Mouse (Mus musculus): ENCODE measurements around the gene Shc3. TPM values are rescaled to one million over a fixed set of nuclear protein-coding genes. Genes with fewer than 3 reads are reported as not detected.

Shc3 gene
- polyA plus RNA-seq, 1 experiment from 2014 or later = 3.4 TPM

- Histone ChIP-seq H3K9ac (ENCODE audit: low read depth, low read length) (0 out of 2 replicates have a peak overlapping the region, but pooled peaks have one; percentile 8), H3K9me3 (ENCODE audit: control insufficient read depth, low read length) (no peaks in the 10 kb centered on the region), H3K4me3 (ENCODE audit: low read depth, low read length) (no peak overlapping the region), H3K27me3 (ENCODE audit: control insufficient read depth, insufficient read depth, low read length) (no peaks in the 10 kb centered on the region), H3K36me3 (ENCODE audit: control insufficient read depth, insufficient read depth, low read length) (no peaks in the 10 kb centered on the region), H3K4me2 (replicated peaks; ENCODE audit: low read depth, low read length) (no peak overlapping the region), H3K27ac (ENCODE audit: low read depth, low read length) (peak overlapping the region; percentile 52), H3K4me1 (replicated peaks; ENCODE audit: control insufficient read depth, insufficient read depth, low read length) (peaks cover 5% of the 10 kb centered on the region; the same call in 1 of the 2 replicates)
- 7% methylated on average over 8 of the region's 8 CpGs for WGBS
- peak; percentile 94 for ATAC-seq (ENCODE audit: low FRiP score)
- DNase-seq (ENCODE audit: low spot score) = peak; percentile 89
These were observed 11.2 kb upstream of the Shc3 start for GRCm38 (mm10) chr13:51580263-51581044.

GRCm38 (mm10) chr13:51573849-51574248, 4.6 kb upstream of the Shc3 start:
- Histone ChIP-seq H3K9me3 (ENCODE audit: control insufficient read depth, low read length) (no peaks in the 10 kb centered on the region), H3K36me3 (ENCODE audit: control insufficient read depth, insufficient read depth, low read length) (no peaks in the 10 kb centered on the region), H3K4me1 (replicated peaks; ENCODE audit: control insufficient read depth, insufficient read depth, low read length) (peaks cover 2% of the 10 kb centered on the region; the same call in 1 of the 2 replicates), H3K9ac (ENCODE audit: low read depth, low read length) (peak overlapping the region; percentile 11; the same call in 1 of the 2 replicates), H3K27ac (ENCODE audit: low read depth, low read length) (no peak overlapping the region), H3K4me2 (replicated peaks; ENCODE audit: low read depth, low read length) (no peak overlapping the region), H3K27me3 (ENCODE audit: control insufficient read depth, insufficient read depth, low read length) (peaks cover 4% of the 10 kb centered on the region), H3K4me3 (ENCODE audit: low read depth, low read length) (no peak overlapping the region)
- 24% methylated on average over 11 of the region's 11 CpGs for WGBS
- ATAC-seq (ENCODE audit: low FRiP score) (0 out of 2 replicates have a peak, but pooled peaks have one; percentile 42), DNase-seq (ENCODE audit: low spot score) (peak; percentile 33)

GRCm38 (mm10) chr13:51570111-51570510, 892 bp upstream of the Shc3 start:
- peaks cover 18% of the 10 kb centered on the region for H3K4me1 ChIP-seq (replicated peaks; ENCODE audit: control insufficient read depth, insufficient read depth, low read length)
- peak overlapping the region; percentile 41 for H3K4me2 ChIP-seq (replicated peaks; ENCODE audit: low read depth, low read length)
- H3K4me3 ChIP-seq (ENCODE audit: low read depth, low read length) = peak overlapping the region; percentile 29
- H3K9ac ChIP-seq (ENCODE audit: low read depth, low read length) = no peak overlapping the region
- H3K27me3 ChIP-seq (ENCODE audit: control insufficient read depth, insufficient read depth, low read length) = peaks cover 22% of the 10 kb centered on the region
- ATAC-seq (ENCODE audit: low FRiP score) (0 out of 2 replicates have a peak, but pooled peaks have one; percentile 10), DNase-seq (ENCODE audit: low spot score) (peak; percentile 37)
- 6% methylated on average over 9 of the region's 9 CpGs for WGBS
- no peaks in the 10 kb centered on the region for H3K9me3 ChIP-seq (ENCODE audit: control insufficient read depth, low read length)
- peak overlapping the region; percentile 72 for H3K27ac ChIP-seq (ENCODE audit: low read depth, low read length)
- no peaks in the 10 kb centered on the region for H3K36me3 ChIP-seq (ENCODE audit: control insufficient read depth, insufficient read depth, low read length)

GRCm38 (mm10) chr13:51569685-51570068, 458 bp upstream of the Shc3 start:
- peaks cover 24% of the 10 kb centered on the region for H3K27me3 ChIP-seq (ENCODE audit: control insufficient read depth, insufficient read depth, low read length)
- no peaks in the 10 kb centered on the region for H3K36me3 ChIP-seq (ENCODE audit: control insufficient read depth, insufficient read depth, low read length)
- no peaks in the 10 kb centered on the region for H3K9me3 ChIP-seq (ENCODE audit: control insufficient read depth, low read length)
- H3K4me3 ChIP-seq (ENCODE audit: low read depth, low read length) = peak overlapping the region; percentile 29
- no peak for DNase-seq (ENCODE audit: low spot score)
- ATAC-seq (ENCODE audit: low FRiP score) = peak; percentile 66
- peak overlapping the region; percentile 72 for H3K27ac ChIP-seq (ENCODE audit: low read depth, low read length)
- H3K9ac ChIP-seq (ENCODE audit: low read depth, low read length) = no peak overlapping the region
- peak overlapping the region; percentile 41 for H3K4me2 ChIP-seq (replicated peaks; ENCODE audit: low read depth, low read length)
- peaks cover 18% of the 10 kb centered on the region for H3K4me1 ChIP-seq (replicated peaks; ENCODE audit: control insufficient read depth, insufficient read depth, low read length)
- WGBS = under 1% methylated on average over 7 of the region's 7 CpGs

- H3K36me3 ChIP-seq (ENCODE audit: control insufficient read depth, insufficient read depth, low read length) = no peaks in the 10 kb centered on the region
- peak overlapping the region; percentile 57 for H3K9ac ChIP-seq (ENCODE audit: low read depth, low read length)
- ATAC-seq (ENCODE audit: low FRiP score) (peak; percentile 22), DNase-seq (ENCODE audit: low spot score) (peak; percentile 64)
- peak overlapping the region; percentile 98 for H3K4me2 ChIP-seq (replicated peaks; ENCODE audit: low read depth, low read length)
- WGBS = 0% methylated on average over 13 of the region's 13 CpGs
- no peaks in the 10 kb centered on the region for H3K9me3 ChIP-seq (ENCODE audit: control insufficient read depth, low read length)
- H3K4me1 ChIP-seq (replicated peaks; ENCODE audit: control insufficient read depth, insufficient read depth, low read length) = peaks cover 16% of the 10 kb centered on the region
- H3K27ac ChIP-seq (ENCODE audit: low read depth, low read length) = peak overlapping the region; percentile 79
- peaks cover 24% of the 10 kb centered on the region for H3K27me3 ChIP-seq (ENCODE audit: control insufficient read depth, insufficient read depth, low read length)
- peak overlapping the region; percentile 58 for H3K4me3 ChIP-seq (ENCODE audit: low read depth, low read length)
These were observed 718 bp downstream of the Shc3 start for GRCm38 (mm10) chr13:51568501-51568901.

- ATAC-seq (ENCODE audit: low FRiP score) = no peak
- H3K4me3 ChIP-seq (ENCODE audit: low read depth, low read length) = peak overlapping the region; percentile 58
- peak overlapping the region; percentile 68 for H3K9ac ChIP-seq (ENCODE audit: low read depth, low read length)
- H3K4me2 ChIP-seq (replicated peaks; ENCODE audit: low read depth, low read length) = peak overlapping the region; percentile 98
- H3K27me3 ChIP-seq (ENCODE audit: control insufficient read depth, insufficient read depth, low read length) = peaks cover 24% of the 10 kb centered on the region
- H3K9me3 ChIP-seq (ENCODE audit: control insufficient read depth, low read length) = no peaks in the 10 kb centered on the region
- H3K36me3 ChIP-seq (ENCODE audit: control insufficient read depth, insufficient read depth, low read length) = no peaks in the 10 kb centered on the region
- H3K4me1 ChIP-seq (replicated peaks; ENCODE audit: control insufficient read depth, insufficient read depth, low read length) = peaks cover 16% of the 10 kb centered on the region
- WGBS = under 1% methylated on average over 38 of the region's 38 CpGs
- peak; percentile 69 for DNase-seq (ENCODE audit: low spot score)
- H3K27ac ChIP-seq (ENCODE audit: low read depth, low read length) = no peak overlapping the region
These were observed 1.8 kb downstream of the Shc3 start for GRCm38 (mm10) chr13:51567411-51567851.

GRCm38 (mm10) chr13:51567078-51567395, 2.2 kb downstream of the Shc3 start:
- Histone ChIP-seq H3K4me1 (replicated peaks; ENCODE audit: control insufficient read depth, insufficient read depth, low read length) (peaks cover 16% of the 10 kb centered on the region), H3K9me3 (ENCODE audit: control insufficient read depth, low read length) (no peaks in the 10 kb centered on the region), H3K27me3 (ENCODE audit: control insufficient read depth, insufficient read depth, low read length) (peaks cover 24% of the 10 kb centered on the region), H3K4me2 (replicated peaks; ENCODE audit: low read depth, low read length) (peak overlapping the region; percentile 98), H3K9ac (ENCODE audit: low read depth, low read length) (peak overlapping the region; percentile 68), H3K4me3 (ENCODE audit: low read depth, low read length) (peak overlapping the region; percentile 58), H3K36me3 (ENCODE audit: control insufficient read depth, insufficient read depth, low read length) (no peaks in the 10 kb centered on the region), H3K27ac (ENCODE audit: low read depth, low read length) (no peak overlapping the region)
- no peak for ATAC-seq (ENCODE audit: low FRiP score)
- DNase-seq (ENCODE audit: low spot score) = no peak
- WGBS = under 1% methylated on average over 42 of the region's 42 CpGs

GRCm38 (mm10) chr13:51566371-51567077, 2.7 kb downstream of the Shc3 start:
- H3K27ac ChIP-seq (ENCODE audit: low read depth, low read length) = no peak overlapping the region
- H3K27me3 ChIP-seq (ENCODE audit: control insufficient read depth, insufficient read depth, low read length) = peaks cover 24% of the 10 kb centered on the region
- H3K36me3 ChIP-seq (ENCODE audit: control insufficient read depth, insufficient read depth, low read length) = no peaks in the 10 kb centered on the region
- DNase-seq (ENCODE audit: low spot score) (peak; percentile 40), ATAC-seq (ENCODE audit: low FRiP score) (no peak)
- peaks cover 16% of the 10 kb centered on the region for H3K4me1 ChIP-seq (replicated peaks; ENCODE audit: control insufficient read depth, insufficient read depth, low read length)
- 8% methylated on average over 21 of the region's 22 CpGs for WGBS
- H3K4me2 ChIP-seq (replicated peaks; ENCODE audit: low read depth, low read length) = peak overlapping the region; percentile 98
- H3K4me3 ChIP-seq (ENCODE audit: low read depth, low read length) = peak overlapping the region; percentile 58
- peak overlapping the region; percentile 68 for H3K9ac ChIP-seq (ENCODE audit: low read depth, low read length)
- no peaks in the 10 kb centered on the region for H3K9me3 ChIP-seq (ENCODE audit: control insufficient read depth, low read length)

Measured in hindbrain, embryonic 11.5 days (tissue).